Mouse (Mus musculus) liver, adult 10 weeks (tissue): ENCODE data around the gene Fxyd1. TPM values are rescaled to one million over a fixed set of nuclear protein-coding genes. Genes with fewer than 3 reads are reported as not detected.

Source experiments
- polyA plus RNA-seq: library from polyadenylated mRNA; stranded (reverse); fragments of 350-450 nt; fragmentation: Illumina TruSeq; extraction: RNeasy Lipid Tissue Mini Kit (QIAGEN cat#74804); gene quantifications from one replicate; pipeline ENCODE4 v1.2.3, GENCODE M21; 2014; ENCODE audit warnings: low read depth, low replicate concordance

Fxyd1 gene
- polyA plus RNA-seq, result 52.4 TPM

DNA sequence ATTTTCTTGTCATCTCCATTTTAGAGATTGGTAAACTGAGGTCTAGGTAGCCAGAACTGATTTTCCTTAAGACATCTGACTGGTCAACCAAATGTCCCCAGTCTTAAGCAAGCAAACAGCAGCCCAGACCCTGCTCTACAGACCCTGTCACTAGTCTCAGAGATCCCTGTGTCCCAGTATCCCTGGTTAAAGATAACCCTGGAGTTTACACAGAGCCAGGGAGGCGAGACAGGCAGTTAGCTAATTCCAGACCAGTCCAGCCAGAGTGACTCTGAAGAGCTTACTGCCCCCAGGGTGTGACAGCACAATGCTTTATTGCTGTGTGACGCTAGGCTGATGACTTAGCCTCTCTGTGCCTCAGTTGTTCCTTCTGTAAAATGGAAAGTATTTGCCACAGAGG lies at the start of gene Fxyd1:
TSS of gene Fxyd1 (minus strand) at position 129 of the 400 bp plus-strand sequence.

DNA sequence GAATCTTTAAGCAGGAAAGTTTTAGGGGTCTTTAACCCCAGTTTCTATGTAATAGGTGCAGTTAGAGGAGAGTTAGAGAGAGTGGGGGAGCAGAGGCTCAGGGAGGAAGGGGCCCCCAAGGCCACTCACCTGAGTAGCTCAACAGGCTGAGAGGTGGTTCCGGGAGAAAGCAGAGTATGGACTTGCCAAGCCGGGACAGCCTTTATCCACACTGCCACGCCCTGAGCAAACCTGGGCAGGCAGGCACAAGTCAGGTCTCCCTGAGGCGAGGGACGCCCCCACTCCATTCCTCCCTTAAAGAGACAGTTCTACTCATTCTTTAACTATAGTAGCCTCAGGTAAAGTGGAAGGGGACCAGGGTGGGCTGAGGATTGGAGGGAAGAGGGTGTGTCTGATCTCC lies 19.5 kb upstream of the Fxyd1 start, which contains the start of gene Fxyd3:
TSS of gene Fxyd3 (minus strand) at position 213 of the 400 bp plus-strand sequence.

GRCm38 (mm10) chr7:31059108-31059507 lies 2.1 kb upstream of the Fxyd1 start, which contains the start of gene Lgi4:
Lgi4 (plus strand) TSS chr7:31059342.

DNA sequence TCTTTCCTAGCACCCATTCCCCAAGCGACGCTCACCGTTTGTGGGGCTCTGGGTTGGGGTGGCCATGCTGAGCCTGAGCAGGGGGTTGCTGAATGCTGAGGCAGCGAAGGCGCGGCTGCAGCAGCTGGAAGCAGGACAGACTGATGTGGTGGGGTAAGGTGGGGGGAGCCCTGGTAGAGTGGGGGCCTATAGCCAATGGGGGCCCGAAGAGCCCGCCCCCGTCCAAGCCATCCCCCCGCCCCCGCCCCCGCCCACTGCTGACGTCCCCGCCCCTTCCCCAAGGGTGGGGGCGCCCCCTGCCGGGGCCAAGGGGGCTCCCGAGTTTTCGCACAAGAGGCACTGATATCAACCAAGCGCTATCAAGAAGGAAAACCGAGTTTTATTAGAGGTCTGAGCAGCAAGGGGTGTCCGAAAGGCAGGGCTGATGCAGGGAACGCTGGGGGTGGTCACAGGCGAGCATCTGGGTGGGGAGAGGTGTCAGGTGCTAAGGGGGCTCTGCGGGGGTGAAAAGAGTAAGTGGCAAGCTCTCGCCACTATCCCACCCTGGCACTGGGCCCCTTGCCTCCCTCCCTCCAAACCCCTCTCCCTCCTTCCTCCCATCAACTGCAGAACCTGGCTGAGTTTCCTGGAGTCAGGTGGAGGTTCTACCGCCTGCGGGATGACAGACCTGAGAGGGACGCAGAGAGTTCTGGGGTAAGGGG lies 5.5 kb downstream of the Fxyd1 start, which contains the start of gene Fxyd7:
TSS of gene Fxyd7 (minus strand) at position 147 of the 701 bp plus-strand sequence.

DNA sequence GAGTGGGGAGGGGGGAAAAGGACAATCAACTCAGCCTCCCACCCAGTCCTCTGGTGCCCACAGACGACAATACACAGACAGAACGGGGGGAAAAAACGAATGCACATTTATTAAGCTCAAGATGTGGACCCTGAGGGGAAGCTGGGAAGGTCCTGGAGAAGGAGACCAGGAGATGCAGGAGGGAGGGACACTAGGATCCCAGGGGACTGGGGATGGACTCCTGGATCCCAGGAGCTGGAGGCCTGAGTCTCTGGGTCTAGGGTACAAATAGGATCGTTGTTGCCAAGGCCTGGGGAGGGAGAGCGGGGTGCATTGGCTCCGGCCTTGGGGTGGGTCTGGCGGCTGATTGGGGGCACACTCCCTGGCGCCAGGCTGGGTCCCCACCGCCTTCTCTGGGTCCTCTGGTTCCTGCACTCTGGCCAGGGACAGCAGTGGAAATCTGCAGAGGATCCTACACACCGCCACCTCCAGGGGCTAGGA lies 14.5 kb downstream of the Fxyd1 start, which contains the start of gene Fxyd5:
TSS of gene Fxyd5 (minus strand) at position 51 of the 480 bp plus-strand sequence.

Other genes starting within 250 kb of the Fxyd1 start
- gene Ffar2, start 233.4 kb downstream of the Fxyd1 start, polyA plus RNA-seq, result not detected
- not detected for gene Ffar3, start 201.0 kb downstream of the Fxyd1 start, polyA plus RNA-seq
- gene Ffar1, start 195.6 kb downstream of the Fxyd1 start, polyA plus RNA-seq, result not detected
- 0.79 TPM for gene Cd22, start 176.9 kb downstream of the Fxyd1 start, polyA plus RNA-seq
- not detected for gene Mag, start 142.3 kb downstream of the Fxyd1 start, polyA plus RNA-seq
- 1,441 TPM for gene Hamp2, start 132.5 kb downstream of the Fxyd1 start, polyA plus RNA-seq
- 2,943 TPM for gene Hamp, start 113.2 kb downstream of the Fxyd1 start, polyA plus RNA-seq
- 49.2 TPM for gene Usf2, start 100.4 kb downstream of the Fxyd1 start, polyA plus RNA-seq
- 12.5 TPM for gene Lsr, start 83.7 kb downstream of the Fxyd1 start, polyA plus RNA-seq
- gene Fam187b, start 83.4 kb downstream of the Fxyd1 start, polyA plus RNA-seq, result 2.4 TPM
- 2.7 TPM for gene Fxyd5, start 14.7 kb downstream of the Fxyd1 start, polyA plus RNA-seq
- gene Fxyd7, start 5.7 kb downstream of the Fxyd1 start, polyA plus RNA-seq, result not detected
- gene Lgi4, start 2.1 kb upstream of the Fxyd1 start, polyA plus RNA-seq, result not detected
- gene Fxyd3, start 19.5 kb upstream of the Fxyd1 start, polyA plus RNA-seq, result 0.95 TPM
- gene Hpn, start 58.1 kb upstream of the Fxyd1 start, polyA plus RNA-seq, result 31.2 TPM
- gene Scn1b, start 69.8 kb upstream of the Fxyd1 start, polyA plus RNA-seq, result 0.42 TPM
- 3.9 TPM for gene Gramd1a, start 98.7 kb upstream of the Fxyd1 start, polyA plus RNA-seq
- not detected for gene Scgb2b2, start 233.3 kb upstream of the Fxyd1 start, polyA plus RNA-seq
- gene Scgb1b2, start 234.6 kb upstream of the Fxyd1 start, polyA plus RNA-seq, result not detected